Mouse (Mus musculus) small intestine, adult 2 months (tissue): ENCODE measurements around the gene Plek. TPM values are rescaled to one million over a fixed set of nuclear protein-coding genes. Genes with fewer than 3 reads are reported as not detected.
"Not testable (repeated sequence)": the region's sequence is repeated elsewhere in the genome, so short reads cannot be mapped to it uniquely, and the experiment has no call there.

Experiments used
- H3K27ac ChIP-seq: fragments of 200-500 bp; 2 replicates; pipeline ENCODE4 v1.5.1; 2012; ENCODE audit warnings: low read depth, low read length, control low read depth, inconsistent platforms; ENCODE audit not compliant: insufficient read depth
- H3K27me3 ChIP-seq: fragments of 200-500 bp; 2 replicates; pipeline ENCODE4 v1.6.1; 2012; ENCODE audit warnings: mild to moderate bottlenecking, moderate library complexity, low read length, inconsistent platforms; ENCODE audit not compliant: control insufficient read depth, insufficient read depth
- H3K36me3 ChIP-seq: fragments of 200-500 bp; 2 replicates; pipeline ENCODE4 v1.6.1; 2012; ENCODE audit warnings: mild to moderate bottlenecking, low read length, control low read depth, inconsistent platforms; ENCODE audit not compliant: control insufficient read depth, insufficient read depth
- H3K4me1 ChIP-seq: fragments of 200-500 bp; 2 replicates; pipeline ENCODE4 v1.6.1; 2012; ENCODE audit warnings: low read length, inconsistent platforms, mixed read lengths; ENCODE audit not compliant: control insufficient read depth, insufficient read depth, insufficient read length
- H3K4me3 ChIP-seq: fragments of 200-500 bp; 2 replicates; pipeline ENCODE4 v1.5.1; 2012; ENCODE audit warnings: low read depth, mild to moderate bottlenecking, control low read depth, inconsistent platforms, low read length, moderate library complexity
- CTCF ChIP-seq: fragments of 200-500 bp; IDR thresholded peaks from 2 replicates; pipeline ENCODE4 v1.5.1; 2012; ENCODE audit warnings: low read depth, mild to moderate bottlenecking, control low read depth, inconsistent platforms, low read length, moderate library complexity, mixed read lengths; ENCODE audit not compliant: insufficient replicate concordance, insufficient read length; ENCODE audit errors: extremely low read depth
- POLR2A ChIP-seq: fragments of 200-500 bp; IDR thresholded peaks from 2 replicates; pipeline ENCODE4 v1.6.1; 2012; ENCODE audit warnings: low read depth, mild to moderate bottlenecking, control low read depth, inconsistent platforms, low read length, moderate library complexity
- WGBS: fragments of 180-500 bp; shearing (Covaris S2); methylation state at CpG from one replicate; pipeline ENCODE4 v1.1.7; 2018; 5-methylcytosine and 5-hydroxymethylcytosine counted together
- polyA plus RNA-seq: library from polyadenylated mRNA; depleted of rRNA; stranded (reverse); fragments of >200 nt; gene quantifications from 2 replicates; pipeline ENCODE4 v1.2.3, GENCODE M21; 2012

Plek gene
- polyA plus RNA-seq, 1 experiment, result 0.33 TPM

- TF ChIP-seq POLR2A, result no peak
- TF ChIP-seq CTCF, result no peak
- no peaks in the 10 kb centered on the region for H3K4me1 ChIP-seq
- 27% methylated on average over 6 of the region's 6 CpGs for WGBS
- peak overlapping the region; percentile 64 for H3K4me3 ChIP-seq
- no peaks in the 10 kb centered on the region for H3K36me3 ChIP-seq
- 0 out of 2 replicates have a peak, but pooled peaks cover 2% of the 10 kb centered on the region for H3K27me3 ChIP-seq
- no peak overlapping the region for H3K27ac ChIP-seq
These were observed 382 bp upstream of the Plek start for GRCm38 (mm10) chr11:17052476-17053049.

- WGBS, result 88% methylated on average over 2 of the region's 2 CpGs
- H3K27me3 ChIP-seq, result no peaks in the 10 kb centered on the region
These were observed 6.4 kb downstream of the Plek start for GRCm38 (mm10) chr11:17045806-17046205.

GRCm38 (mm10) chr11:17023984-17024383 lies 28.2 kb downstream of the Plek start:
- Histone ChIP-seq H3K36me3 (no peaks in the 10 kb centered on the region), H3K4me1 (no peaks in the 10 kb centered on the region), H3K27me3 (no peaks in the 10 kb centered on the region), H3K27ac (no peak overlapping the region), H3K4me3 (no peak overlapping the region)
- 75% methylated on average over 3 of the region's 3 CpGs for WGBS
- no peak for TF ChIP-seq CTCF

More at GRCm38 (mm10) chr11:17045806-17046205, 6.4 kb downstream of the Plek start:
- Histone ChIP-seq H3K36me3 (no peaks in the 10 kb centered on the region), H3K4me3 (no peak overlapping the region), H3K27ac (no peak overlapping the region), H3K4me1 (no peaks in the 10 kb centered on the region)
- TF ChIP-seq POLR2A, result no peak
- TF ChIP-seq CTCF, result no peak

DNA sequence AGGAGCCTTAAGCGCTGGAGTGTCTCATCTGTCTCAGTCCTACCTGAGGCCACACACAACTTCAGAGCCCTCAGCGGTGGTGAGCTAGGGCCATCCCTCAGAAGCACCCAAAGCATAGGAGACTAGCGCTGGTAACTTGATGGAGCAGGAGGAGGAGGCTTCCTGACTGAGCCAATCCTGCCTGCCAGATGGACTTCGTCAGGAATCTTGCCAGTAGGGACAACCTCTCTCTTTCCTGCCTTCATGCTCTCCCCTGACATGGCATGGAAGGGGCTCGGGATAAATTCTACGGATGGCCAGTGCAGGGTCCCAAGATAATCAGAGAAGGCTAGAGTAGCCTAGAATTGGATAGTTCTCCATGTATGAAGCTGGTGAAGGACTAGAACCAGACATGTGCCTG lies 29.0 kb downstream of the Plek start:
- no peaks in the 10 kb centered on the region for H3K27me3 ChIP-seq
- H3K4me1 ChIP-seq, result no peaks in the 10 kb centered on the region
- H3K36me3 ChIP-seq, result no peaks in the 10 kb centered on the region
- no peak overlapping the region for H3K4me3 ChIP-seq
- WGBS, result 74% methylated on average over 6 of the region's 6 CpGs
- TF ChIP-seq CTCF (no peak), POLR2A (no peak)
- no peak overlapping the region for H3K27ac ChIP-seq

- TF ChIP-seq POLR2A (no peak), CTCF (no peak)
These were observed 32.9 kb downstream of the Plek start for GRCm38 (mm10) chr11:17019328-17019727.

GRCm38 (mm10) chr11:17012948-17013347 lies 39.2 kb downstream of the Plek start:
- no peaks in the 10 kb centered on the region for H3K4me1 ChIP-seq
- H3K27me3 ChIP-seq, result no peaks in the 10 kb centered on the region

More at GRCm38 (mm10) chr11:17019328-17019727, 32.9 kb downstream of the Plek start:
- H3K4me1 ChIP-seq, result no peaks in the 10 kb centered on the region
- no peak overlapping the region for H3K4me3 ChIP-seq
- 84% methylated on average over 7 of the region's 7 CpGs for WGBS
- no peaks in the 10 kb centered on the region for H3K27me3 ChIP-seq
- H3K27ac ChIP-seq, result no peak overlapping the region
- no peaks in the 10 kb centered on the region for H3K36me3 ChIP-seq

GRCm38 (mm10) chr11:17008498-17008941 lies 43.7 kb downstream of the Plek start:
- H3K36me3 ChIP-seq, result no peaks in the 10 kb centered on the region
- TF ChIP-seq POLR2A (peak; percentile 64; the same call in 1 of the 2 replicates), CTCF (no peak)
- no peaks in the 10 kb centered on the region for H3K4me1 ChIP-seq
- peak overlapping the region; percentile 50 for H3K4me3 ChIP-seq
- H3K27me3 ChIP-seq, result no peaks in the 10 kb centered on the region
- WGBS, result 30% methylated on average over 7 of the region's 7 CpGs
- H3K27ac ChIP-seq, result peak overlapping the region; percentile 63

More at GRCm38 (mm10) chr11:17012948-17013347, 39.2 kb downstream of the Plek start:
- no peak overlapping the region for H3K27ac ChIP-seq
- TF ChIP-seq CTCF (no peak), POLR2A (no peak)
- no peaks in the 10 kb centered on the region for H3K36me3 ChIP-seq
- H3K4me3 ChIP-seq, result no peak overlapping the region

DNA sequence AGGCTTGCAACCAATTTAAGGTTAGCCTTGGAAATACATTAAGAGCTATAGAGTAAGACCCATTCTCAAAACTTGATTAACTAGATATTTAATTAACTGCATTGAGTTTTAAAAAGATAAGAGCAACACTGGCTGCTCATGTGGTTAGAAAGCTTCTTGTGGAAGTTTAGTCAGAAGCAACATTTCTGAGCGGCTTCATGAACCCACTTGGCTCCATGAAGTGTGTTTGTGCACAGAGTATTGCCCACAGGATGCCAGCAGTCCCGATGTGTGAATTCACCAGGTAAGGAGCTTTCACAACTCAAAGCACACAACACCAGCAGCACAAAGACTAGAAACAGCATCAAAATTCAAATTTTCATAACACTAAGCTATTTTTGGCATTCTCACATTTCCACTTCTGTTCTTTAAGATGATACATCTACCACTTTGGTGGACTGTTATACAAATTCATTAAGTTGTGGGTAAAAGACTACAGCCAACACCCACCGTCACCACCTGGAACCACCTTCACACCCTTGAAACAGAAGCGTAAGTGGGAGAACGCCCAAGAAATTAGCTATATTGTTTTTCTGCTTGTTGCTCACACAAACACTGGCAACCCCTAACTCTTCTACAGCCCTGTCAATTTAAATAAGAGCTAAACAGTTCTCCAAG lies 44.5 kb downstream of the Plek start:
- TF ChIP-seq CTCF (no peak), POLR2A (no peak)
- no peaks in the 10 kb centered on the region for H3K4me1 ChIP-seq
- H3K27me3 ChIP-seq, result no peaks in the 10 kb centered on the region
- H3K27ac ChIP-seq, result peak overlapping the region; percentile 63; the same call in 1 of the 2 replicates
- 77% methylated on average over 5 of the region's 5 CpGs for WGBS
- H3K36me3 ChIP-seq, result no peaks in the 10 kb centered on the region
- peak overlapping the region; percentile 3; the same call in 1 of the 2 replicates for H3K4me3 ChIP-seq

DNA sequence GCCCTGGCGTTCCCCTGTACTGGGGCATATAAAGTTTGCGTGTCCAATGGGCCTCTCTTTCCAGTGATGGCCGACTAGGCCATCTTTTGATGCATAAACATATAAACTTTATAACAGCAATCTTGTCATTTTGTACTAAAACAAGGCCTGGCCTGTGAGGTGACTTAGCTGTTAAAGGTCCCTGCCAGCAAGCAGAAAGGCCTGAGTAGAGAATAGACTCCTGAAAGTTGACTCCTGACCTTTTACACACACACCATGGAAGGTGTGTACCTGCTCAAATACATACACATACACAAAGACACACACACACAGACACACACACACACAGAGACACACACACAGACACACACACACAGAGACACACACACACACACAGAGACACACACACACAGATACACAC lies 45.7 kb downstream of the Plek start:
- H3K27ac ChIP-seq, H3K27me3 ChIP-seq, H3K36me3 ChIP-seq, H3K4me1 ChIP-seq, H3K4me3 ChIP-seq: not testable (repeated sequence)
- WGBS, result 59% methylated on average over 3 of the region's 3 CpGs
